Mouse (Mus musculus): ENCODE measurements around the gene Tram2.

Gene Tram2

GRCm38 (mm10) chr1:21079217-21079773 is at the start of gene Tram2:
Tram2 (minus strand) TSS chr1:21079229.
- WGBS: 1% methylated on average over 49 of the region's 52 CpGs

- 55% methylated on average over 14 of the region's 14 CpGs for WGBS
These were observed 45.8 kb upstream of the Tram2 start for GRCm38 (mm10) chr1:21124713-21125336.

DNA sequence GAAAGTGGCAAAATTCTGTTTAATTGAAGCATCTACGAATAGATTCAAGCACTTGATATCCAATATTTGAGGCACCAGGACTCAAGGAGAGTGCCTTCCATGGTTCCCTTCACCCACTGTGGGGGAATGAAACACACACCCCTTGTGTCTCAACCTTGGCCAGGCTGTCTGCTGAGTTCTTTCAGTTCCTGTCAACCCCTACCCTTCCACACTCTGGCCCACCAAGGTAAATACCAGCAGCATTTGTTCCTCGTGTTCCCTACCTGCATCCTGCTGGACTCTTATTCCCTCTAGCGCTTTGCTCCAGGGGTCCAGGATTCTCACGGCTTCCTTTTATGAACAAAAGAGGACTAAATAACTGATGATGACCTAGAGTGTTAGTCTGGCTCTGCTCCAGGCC is 24.8 kb upstream of the Tram2 start:
- 81% methylated on average over 4 of the region's 4 CpGs for WGBS

GRCm38 (mm10) chr1:21101221-21102006 is 22.4 kb upstream of the Tram2 start:
- 49% methylated on average over 15 of the region's 15 CpGs for WGBS

GRCm38 (mm10) chr1:21100726-21101125 is 21.7 kb upstream of the Tram2 start:
- 87% methylated on average over 4 of the region's 4 CpGs for WGBS

DNA sequence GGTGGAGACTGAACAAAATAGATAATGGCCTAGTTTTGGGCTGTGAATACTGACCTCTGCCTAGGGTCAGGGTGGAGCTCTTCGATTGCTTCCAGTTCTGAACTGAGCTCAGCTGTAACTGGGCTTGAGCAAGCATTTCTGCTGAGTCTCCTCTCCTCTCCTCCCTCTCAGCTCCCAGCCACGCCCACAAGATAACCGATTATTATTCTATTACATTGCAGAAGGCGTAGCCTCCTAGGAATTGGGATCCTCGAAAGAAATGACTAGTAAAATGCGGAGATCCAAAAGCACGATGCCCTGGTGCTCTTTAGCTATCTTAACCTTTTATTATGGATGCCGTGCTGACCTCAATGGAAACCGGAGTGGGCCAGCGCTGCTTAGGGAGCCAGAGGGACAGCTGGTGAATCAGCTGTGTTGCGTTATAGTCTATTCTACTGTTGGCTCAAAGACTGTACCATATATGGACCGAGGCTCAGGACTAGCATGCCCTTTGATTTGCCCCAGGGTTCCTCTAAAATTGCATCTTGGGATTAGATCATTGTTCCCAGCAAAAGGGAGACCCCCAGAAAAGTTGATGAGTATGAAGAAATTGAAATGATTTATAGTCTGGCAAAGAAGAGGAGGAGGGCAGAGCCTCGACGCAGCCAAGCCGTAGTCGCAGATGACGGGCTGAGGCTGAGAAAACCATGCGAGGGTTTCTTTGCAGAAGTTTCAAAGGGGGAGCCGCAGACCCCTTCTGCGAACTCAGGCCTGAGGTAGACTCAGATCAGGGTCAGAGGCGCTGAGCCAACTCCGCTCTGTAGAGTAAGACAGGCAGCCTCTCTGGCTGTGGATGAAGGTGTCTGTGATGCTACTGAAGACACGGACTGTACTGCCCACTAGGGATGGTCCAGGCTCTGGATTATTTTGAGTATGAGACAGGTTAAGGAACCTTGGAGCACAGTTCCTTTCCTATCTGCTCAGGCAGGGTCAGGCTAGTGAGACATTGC is 18.3 kb upstream of the Tram2 start:
- WGBS: 88% methylated on average over 23 of the region's 23 CpGs

GRCm38 (mm10) chr1:21094644-21095215 is 15.7 kb upstream of the Tram2 start:
- 84% methylated on average over 4 of the region's 4 CpGs for WGBS

DNA sequence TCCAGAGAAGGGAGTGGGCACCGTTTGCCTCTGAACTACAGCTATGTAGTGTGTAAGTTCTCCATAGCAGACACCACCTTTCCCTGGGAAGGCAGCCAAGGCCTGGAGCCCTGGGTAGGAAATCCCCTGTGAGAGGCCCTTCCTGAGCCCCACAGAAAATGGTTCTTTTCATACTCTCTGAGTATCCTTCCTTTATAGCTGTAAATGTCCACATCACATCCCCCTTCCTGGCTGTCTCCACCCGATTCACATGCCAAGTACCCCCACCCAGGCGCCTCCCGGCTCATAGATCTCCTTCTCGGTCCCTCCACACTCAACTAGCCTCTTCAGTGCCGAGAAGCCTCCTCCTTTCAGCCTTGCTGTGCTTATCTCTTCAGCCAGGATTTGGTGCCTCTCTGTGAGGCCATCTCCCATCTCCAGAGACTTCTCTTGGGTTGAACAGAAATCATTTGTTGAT is 10.7 kb upstream of the Tram2 start:
- 64% methylated on average over 6 of the region's 6 CpGs for WGBS

DNA sequence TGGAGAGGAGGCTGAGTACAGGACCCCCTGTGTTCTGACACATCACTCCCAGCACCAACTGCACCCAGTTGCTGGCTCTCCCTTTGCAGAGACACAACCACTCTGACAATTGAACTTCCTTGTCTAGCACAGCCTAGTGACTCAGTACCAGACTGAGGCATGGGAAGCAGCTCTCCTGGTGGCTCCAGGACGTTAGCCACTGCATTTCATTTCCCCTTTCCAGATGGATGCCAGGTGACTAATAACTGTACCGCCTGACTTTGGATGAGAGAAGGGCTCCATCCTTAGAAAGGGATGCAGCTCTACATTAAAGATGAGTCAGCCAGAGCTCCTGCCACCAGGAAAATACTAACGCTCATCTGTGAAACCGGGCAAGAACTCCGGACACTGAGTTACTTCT is 7.3 kb upstream of the Tram2 start:
- WGBS: 73% methylated on average over 5 of the region's 5 CpGs

- 64% methylated on average over 2 of the region's 2 CpGs for WGBS
These were observed 5.6 kb upstream of the Tram2 start for GRCm38 (mm10) chr1:21084661-21085060.

DNA sequence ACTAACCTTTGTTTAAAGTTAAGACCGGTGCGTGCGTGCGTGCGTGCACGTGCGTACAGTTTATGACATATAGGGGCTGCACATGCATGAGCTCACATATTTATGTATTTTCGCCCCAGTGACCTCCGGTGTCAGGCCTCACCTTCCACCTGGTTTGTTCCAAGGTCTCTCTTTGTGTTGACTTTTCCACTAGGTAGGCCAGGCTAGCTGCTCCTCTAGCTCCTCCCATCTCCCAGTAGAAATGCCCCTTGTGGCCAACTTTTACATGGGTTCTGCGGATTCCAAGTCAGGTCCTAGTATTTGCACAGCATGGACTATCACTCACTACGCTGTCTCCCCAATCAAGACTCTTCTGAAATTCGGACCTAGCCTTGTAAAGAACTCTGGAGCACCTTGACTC is 1.3 kb upstream of the Tram2 start:
- WGBS: 95% methylated on average over 12 of the region's 12 CpGs

GRCm38 (mm10) chr1:21078481-21079214 is 381 bp downstream of the Tram2 start:
- WGBS: 5% methylated on average over 36 of the region's 36 CpGs

GRCm38 (mm10) chr1:21077619-21078018 is 1.4 kb downstream of the Tram2 start:
- 74% methylated on average over 7 of the region's 7 CpGs for WGBS

- WGBS: 83% methylated on average over 5 of the region's 5 CpGs
These were observed 1.8 kb downstream of the Tram2 start for GRCm38 (mm10) chr1:21077191-21077590.

- 52% methylated on average over 6 of the region's 6 CpGs for WGBS
These were observed 3.0 kb downstream of the Tram2 start for GRCm38 (mm10) chr1:21075986-21076495.

GRCm38 (mm10) chr1:21074231-21074630 is 4.8 kb downstream of the Tram2 start:
- WGBS: 57% methylated on average over 5 of the region's 5 CpGs

- WGBS: 80% methylated on average over 12 of the region's 12 CpGs
These were observed 6.1 kb downstream of the Tram2 start for GRCm38 (mm10) chr1:21072875-21073444.

DNA sequence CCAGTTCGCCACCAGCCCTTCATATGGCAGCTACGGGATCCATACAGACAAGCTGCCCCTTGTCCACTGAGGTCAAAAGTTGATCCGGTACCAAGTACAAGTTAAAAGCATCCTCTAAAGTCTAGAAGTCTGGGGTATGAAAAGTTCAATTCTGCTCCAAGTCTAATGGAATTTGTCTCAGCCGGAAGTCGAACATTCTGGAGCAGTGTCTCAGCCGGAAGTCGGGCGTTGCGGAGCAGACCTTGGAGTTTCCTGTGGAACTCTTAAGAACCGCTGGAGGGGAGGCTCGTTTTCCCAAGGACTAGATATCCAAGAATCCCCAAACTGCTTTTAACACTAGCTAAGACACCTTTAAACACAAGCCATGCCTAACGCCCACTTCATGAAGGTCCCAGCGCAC is 8.4 kb downstream of the Tram2 start:
- 77% methylated on average over 13 of the region's 13 CpGs for WGBS

DNA sequence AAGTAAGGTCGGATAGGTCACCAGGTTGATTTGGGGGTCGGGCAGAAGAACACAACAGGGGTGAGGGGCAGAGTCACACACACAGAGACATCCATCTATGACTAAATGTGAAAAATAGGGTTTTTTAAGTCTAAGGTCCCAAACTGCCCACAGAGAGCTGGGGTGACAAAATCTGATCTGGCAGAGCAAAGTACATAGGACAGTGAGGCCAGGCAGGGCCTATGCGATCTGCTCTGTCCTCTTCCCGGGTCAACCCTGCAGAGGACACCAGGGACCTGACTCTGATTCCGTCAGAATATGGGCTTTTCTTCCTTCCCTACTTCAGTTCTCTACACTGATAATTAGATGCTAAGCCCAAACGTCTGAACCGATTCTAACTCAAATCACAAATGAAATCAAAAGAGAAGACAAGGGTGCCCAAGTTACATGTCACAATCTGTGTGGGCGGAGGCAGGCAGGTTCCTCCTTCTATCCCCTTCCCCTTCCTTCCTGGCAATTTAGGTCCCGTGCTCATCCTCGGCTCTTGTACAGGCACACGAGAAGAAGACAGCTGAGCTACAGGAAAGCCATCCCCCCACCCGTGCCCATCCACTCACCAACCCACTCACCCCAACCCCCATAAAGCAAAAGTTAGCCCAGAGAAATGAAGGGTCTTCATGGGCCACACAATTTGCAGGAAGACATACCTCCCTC is 9.1 kb downstream of the Tram2 start:
- 78% methylated on average over 12 of the region's 12 CpGs for WGBS

Data from cerebral cortex, adult 2 months (tissue).